In the genomic region with DNA sequence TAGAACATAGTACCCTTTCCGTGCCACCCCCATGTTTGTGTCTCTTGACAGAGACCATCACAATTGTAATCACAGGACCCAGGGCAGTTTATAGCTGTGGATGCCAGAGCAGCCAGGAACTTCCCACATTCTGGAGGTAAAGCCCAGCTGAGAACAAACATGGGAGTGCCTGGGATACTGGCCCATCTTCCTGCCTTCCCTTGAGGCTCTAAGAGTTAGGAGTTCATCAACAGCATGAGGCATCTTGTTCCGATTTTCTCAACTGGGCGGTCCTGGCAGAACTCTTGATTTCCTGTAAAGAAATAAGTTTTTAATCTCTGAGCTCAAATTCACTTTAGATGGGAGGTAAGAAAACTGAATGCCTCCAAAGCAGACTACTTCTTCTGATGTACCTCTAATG, we compare ENCODE assay signal across 27 mouse cellular contexts. TPM values are rescaled to one million over a fixed set of nuclear protein-coding genes. Genes with fewer than 3 reads are reported as not detected.
DNase-seq lines count a peak whose midpoint lies in the region; ATAC-seq lines count a peak whose summit lies in the region.
"Had no signal": no experiment of that assay in that cellular context is flagged by ENCODE, and none has a peak within 500 bp of the region (broad histone marks: within the 10 kb centered on the region; RNA-seq: fewer than 3 reads in every experiment).

No protein-coding gene starts in this region.

- intact Hi-C loops in gastrocnemius, postnatal 14 days (cut with DNase I; ENCODE audit: low total_unique reads) = no loop called here

- H3K36me3 ChIP-seq in liver, embryonic 11.5 days (ENCODE audit: control insufficient read depth, insufficient read depth, low read length) = no peaks in the 10 kb centered on the region
- H3K36me3 ChIP-seq: embryonic facial prominence, embryonic 13.5 days; embryonic facial prominence, embryonic 15.5 days; forebrain, embryonic 10.5 days; forebrain, embryonic 12.5 days; G1E had no signal

- H3K4me1 ChIP-seq in liver, embryonic 11.5 days (replicated peaks; ENCODE audit: control insufficient read depth, insufficient read depth, low read length) = no peaks in the 10 kb centered on the region
- H3K4me1 ChIP-seq: embryonic facial prominence, embryonic 13.5 days; embryonic facial prominence, embryonic 15.5 days; forebrain, embryonic 12.5 days had no signal

- peak; percentile 49 for DNase-seq in gastrocnemius, adult 18-20 months (ENCODE audit: low spot score)
- DNase-seq in gastrocnemius, postnatal 4 days (ENCODE audit: low spot score in 2 of 2) = no peak
- peak; percentile 30 for DNase-seq in gastrocnemius, postnatal 14 days
- no peak for DNase-seq in gastrocnemius, postnatal 10 days
- no peak for DNase-seq in liver, embryonic 11.5 days (ENCODE audit: low spot score)
- DNase-seq: adrenal gland, adult 8-10 months; adrenal gland, postnatal 14 days; adrenal gland, postnatal 36 days; B cell, adult 2 months; cerebellum, adult 11-12 months; cerebellum, adult 2 months; cerebellum, adult 9-10 months; cerebellum, postnatal 14 days; cerebellum, postnatal 36 days; embryo, embryonic 11 days had no signal

- H3K27me3 ChIP-seq in liver, embryonic 11.5 days (replicated peaks; ENCODE audit: control insufficient read depth, insufficient read depth, low read length) = no peaks in the 10 kb centered on the region
- H3K27me3 ChIP-seq: CH12.LX; embryonic facial prominence, embryonic 13.5 days; embryonic facial prominence, embryonic 15.5 days; forebrain, embryonic 12.5 days; Patski had no signal

- no peaks in the 10 kb centered on the region for H3K9me3 ChIP-seq in liver, embryonic 11.5 days (ENCODE audit: control insufficient read depth, low read length)
- H3K9me3 ChIP-seq: embryonic facial prominence, embryonic 13.5 days; embryonic facial prominence, embryonic 15.5 days; forebrain, embryonic 10.5 days; forebrain, embryonic 12.5 days; G1E had no signal

- WGBS in liver, embryonic 11.5 days = 89% methylated on average over 3 of the region's 3 CpGs

- H3K27ac ChIP-seq in liver, embryonic 11.5 days (ENCODE audit: low read depth, low read length) = no peak overlapping the region
- H3K27ac ChIP-seq: embryonic facial prominence, embryonic 13.5 days; embryonic facial prominence, embryonic 15.5 days; forebrain, embryonic 10.5 days; forebrain, embryonic 12.5 days had no signal

- no peak overlapping the region for H3K4me3 ChIP-seq in liver, embryonic 11.5 days (ENCODE audit: low read depth, low read length)
- H3K4me3 ChIP-seq: embryonic facial prominence, embryonic 13.5 days; embryonic facial prominence, embryonic 15.5 days; erythroblast, embryonic 14.5 days; forebrain, embryonic 10.5 days; forebrain, embryonic 12.5 days had no signal

- no peak for ATAC-seq in liver, embryonic 11.5 days (replicated peaks; ENCODE audit: low FRiP score)
- ATAC-seq: activated CD4-positive, CD25-positive, alpha-beta regulatory T cell, adult 4 months; CD4-positive, CD25-positive, alpha-beta regulatory T cell, adult 4 months; forebrain, embryonic 14.5 days; forebrain, embryonic 16.5 days; Patski had no signal

- H3K9ac ChIP-seq in liver, embryonic 11.5 days (ENCODE audit: low read depth, low read length) = no peak overlapping the region
- H3K9ac ChIP-seq: embryonic facial prominence, embryonic 13.5 days; embryonic facial prominence, embryonic 15.5 days; forebrain, embryonic 12.5 days had no signal

- H3K4me2 ChIP-seq in liver, embryonic 11.5 days = no peak overlapping the region
- H3K4me2 ChIP-seq: embryonic facial prominence, embryonic 13.5 days; embryonic facial prominence, embryonic 15.5 days; forebrain, embryonic 12.5 days had no signal

RNA-seq across cellular contexts. Expression of a gene that starts 34.5 kb away (rescaled TPM):
- total RNA-seq in gastrocnemius, adult 18-20 months (2021) = 1 to 10 TPM; 7.0 TPM
- 10 to 100 TPM in 1 of 2 experiments, 1 to 10 TPM in 1; 9.4 to 11.2 TPM for total RNA-seq in gastrocnemius, postnatal 4 days (2021)
- 1 to 10 TPM; 6.7 to 6.8 TPM for total RNA-seq in gastrocnemius, postnatal 14 days (2021)
- total RNA-seq in gastrocnemius, postnatal 10 days (2021) = 1 to 10 TPM; 6.9 to 8.1 TPM
- 34.6 and 36.3 TPM in 2 replicates for polyA plus RNA-seq in liver, embryonic 11.5 days (2014; fragmentation: Nextera tagmentation; extraction: Ambion mirVana)

RNA-seq across cellular contexts. Expression of a gene that starts 34.6 kb away (rescaled TPM):
- 10 to 100 TPM; 22.6 to 28.3 TPM for total RNA-seq in gastrocnemius, adult 18-20 months (2021)
- 10 to 100 TPM; 23.7 to 26.8 TPM for total RNA-seq in gastrocnemius, postnatal 4 days (2021)
- total RNA-seq in gastrocnemius, postnatal 14 days (2021) = 10 to 100 TPM; 18.1 to 19.8 TPM
- 10 to 100 TPM; 27.2 to 28.7 TPM for total RNA-seq in gastrocnemius, postnatal 10 days (2021)
- 30.4 and 31.3 TPM in 2 replicates for polyA plus RNA-seq in liver, embryonic 11.5 days (2014; fragmentation: Nextera tagmentation; extraction: Ambion mirVana)

Comparison
In these comparisons a context has a peak if more than half of its experiments do, and no peak if none do; other contexts are left out.
1. DNase-seq: peak in gastrocnemius, adult 18-20 months (single experiment) and gastrocnemius, postnatal 14 days (single experiment); none in gastrocnemius, postnatal 4 days (0 of 2), gastrocnemius, postnatal 10 days (single experiment) and liver, embryonic 11.5 days (single experiment).